Mouse (Mus musculus) liver, embryonic 14.5 days (tissue): ENCODE results near the gene Necab2. TPM values are rescaled to one million over a fixed set of nuclear protein-coding genes. Genes with fewer than 3 reads are reported as not detected.

Experiments used
- ATAC-seq: fragments of 200-750 bp; cut with Nextera tagmentation; 2 replicates; pipeline ENCODE4 v1.8.0; 2017; ENCODE audit warnings: moderate number of reproducible peaks, mild to moderate bottlenecking, moderate library complexity; ENCODE audit not compliant: insufficient read depth
- DNase-seq, 3 experiments: peaks; one replicate each; pipeline ENCODE4 v3.0.0-alpha.2; 2012 to 2013; ENCODE audit warnings: low read depth in 3 of 3, low spot score in 3 of 3
- H3K27ac ChIP-seq: fragments of 300-500 bp; sonication (generic); 2 replicates; pipeline ENCODE4 v1.5.1; 2014; ENCODE audit warnings: moderate library complexity, mild to moderate bottlenecking, control low read depth, inconsistent platforms
- H3K27me3 ChIP-seq: fragments of 300-500 bp; sonication (generic); 2 replicates; pipeline ENCODE4 v1.6.1; 2014; ENCODE audit warnings: mild to moderate bottlenecking, low read length, moderate library complexity; ENCODE audit not compliant: control insufficient read depth, insufficient read depth
- H3K36me3 ChIP-seq: fragments of 300-500 bp; sonication (generic); replicated peaks from 2 replicates; pipeline ENCODE4 v1.6.1; 2014; ENCODE audit warnings: low read depth; ENCODE audit not compliant: control insufficient read depth, insufficient read depth
- H3K4me1 ChIP-seq, 2 experiments: fragments of 200-500 bp in 1 of 2; fragments of 300-500 bp in 1 of 2; sonication (generic) in 1 of 2; replicated peaks; 2 replicates each; pipeline ENCODE4 v1.6.1; 2012 to 2014; ENCODE audit warnings: antibody characterized with exemption in 1 of 2, inconsistent platforms in 1 of 2, low read length in 1 of 2; ENCODE audit not compliant: control insufficient read depth in 2 of 2, insufficient read depth in 2 of 2
- H3K4me2 ChIP-seq: fragments of 300-500 bp; sonication (generic); 2 replicates; pipeline ENCODE4 v1.6.1; 2014; ENCODE audit warnings: low read depth, mild to moderate bottlenecking, control low read depth, moderate library complexity
- H3K4me3 ChIP-seq, 2 experiments: fragments of 200-500 bp in 1 of 2; fragments of 300-500 bp in 1 of 2; sonication (generic) in 1 of 2; 2 replicates each; pipeline ENCODE4 v1.5.1; 2012 to 2014; ENCODE audit warnings: low read depth in 2 of 2, low read length in 2 of 2, mild to moderate bottlenecking in 2 of 2, control low read depth in 1 of 2, inconsistent platforms in 1 of 2, moderate library complexity in 1 of 2; ENCODE audit not compliant: insufficient read depth in 1 of 2
- H3K9ac ChIP-seq: fragments of 300-500 bp; sonication (generic); replicated peaks from 2 replicates; pipeline ENCODE4 v1.6.1; 2014; ENCODE audit warnings: mild to moderate bottlenecking, control low read depth, moderate library complexity
- H3K9me3 ChIP-seq: fragments of 300-500 bp; sonication (generic); 2 replicates; pipeline ENCODE4 v1.6.1; 2016; ENCODE audit warnings: low read length, mixed read lengths; ENCODE audit not compliant: control insufficient read depth
- CTCF ChIP-seq: IDR thresholded peaks from 2 replicates; pipeline ENCODE4 v1.5.1; 2016; ENCODE audit warnings: antibody characterized with exemption, low read depth, control low read depth
- EP300 ChIP-seq: IDR thresholded peaks from 2 replicates; pipeline ENCODE4 v1.6.1; 2016; ENCODE audit warnings: antibody characterized with exemption, low read depth
- WGBS: fragments of 180-500 bp; shearing (Covaris S2); extraction: QIAGEN DNeasy Blood & Tissue Kit; methylation state at CpG from one replicate; pipeline ENCODE4 v1.1.7; 2014; ENCODE audit not compliant: insufficient replicate concordance; 5-methylcytosine and 5-hydroxymethylcytosine counted together
- polyA plus RNA-seq, 2 experiments: library from polyadenylated mRNA; depleted of rRNA in 1 of 2; stranded (reverse) in 1 of 2; unstranded in 1 of 2; fragments of >200 nt; fragmentation: Nextera tagmentation in 1 of 2; extraction: Ambion mirVana in 1 of 2; gene quantifications; 2 replicates each; pipeline versions ENCODE4 v1.2.1 to v1.2.3; 2012 to 2014

The Necab2 gene
- polyA plus RNA-seq, 2 experiments = 0.06 TPM; not detected in 1

DNA sequence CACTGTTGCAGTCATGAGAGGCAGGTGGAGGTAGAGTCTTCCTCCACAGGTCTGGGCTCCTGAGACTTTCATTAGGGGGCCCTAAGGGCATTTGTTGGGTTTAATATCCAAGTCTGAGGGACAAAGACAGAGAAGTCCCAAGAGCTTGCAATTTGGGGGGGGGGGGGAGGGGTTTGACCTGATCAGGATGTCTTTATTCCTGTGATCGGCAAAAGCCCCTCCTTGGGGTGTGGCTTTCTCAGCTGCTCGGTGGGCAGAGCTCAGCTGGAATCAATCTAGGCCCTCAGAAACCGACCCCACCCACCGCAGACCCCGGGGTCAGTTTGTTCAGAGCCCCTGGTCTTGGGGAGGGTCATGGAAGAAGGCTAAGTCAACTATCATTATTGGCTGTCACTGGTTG is 55.1 kb downstream of the Necab2 start, which contains the start of gene Slc38a8:
TSS of gene Slc38a8 (minus strand) at position 101 of the 400 bp plus-strand sequence.
- Histone ChIP-seq H3K9ac (no peak within 1 kb of the TSS), H3K4me3 (no peak within 1 kb of the TSS), H3K9me3 (no peaks in the 10 kb centered on the region), H3K4me2 (no peak within 1 kb of the TSS), H3K36me3 (no peaks in the 10 kb centered on the region), H3K27me3 (no peaks in the 10 kb centered on the region), H3K27ac (no peak within 1 kb of the TSS), H3K4me1 (no peaks in the 10 kb centered on the region)
- TF ChIP-seq EP300 (no peak), CTCF (no peak)
- no peak for DNase-seq
- ATAC-seq = no peak
- 36% methylated on average over 5 of the region's 5 CpGs for WGBS

DNA sequence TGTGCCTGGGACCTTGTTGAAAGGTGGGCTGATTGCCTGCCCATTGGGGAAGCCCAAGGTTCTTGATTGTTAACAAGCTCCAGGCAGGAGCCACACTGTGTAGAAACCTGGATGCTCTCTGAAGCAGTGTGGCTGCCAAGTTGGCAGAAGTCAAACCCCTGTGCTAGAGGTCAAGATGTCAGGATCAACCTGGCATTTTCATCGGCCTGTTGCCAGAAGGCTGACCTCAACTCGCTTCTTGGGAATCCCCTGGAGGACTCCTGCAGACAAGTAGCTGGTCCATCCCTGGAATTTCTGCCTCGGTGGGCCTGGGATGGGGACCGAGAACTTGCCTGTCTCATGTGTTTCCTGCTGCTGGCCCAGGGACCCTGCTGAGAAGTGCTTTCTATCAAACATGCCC is 55.6 kb downstream of the Necab2 start:
- no peak for DNase-seq
- Histone ChIP-seq H3K36me3 (no peaks in the 10 kb centered on the region), H3K9me3 (no peaks in the 10 kb centered on the region), H3K9ac (no peak overlapping the region), H3K4me3 (no peak overlapping the region), H3K27me3 (no peaks in the 10 kb centered on the region), H3K4me1 (no peaks in the 10 kb centered on the region), H3K27ac (no peak overlapping the region), H3K4me2 (no peak overlapping the region)
- 29% methylated on average over 4 of the region's 4 CpGs for WGBS
- no peak for ATAC-seq
- TF ChIP-seq CTCF (no peak), EP300 (no peak)

DNA sequence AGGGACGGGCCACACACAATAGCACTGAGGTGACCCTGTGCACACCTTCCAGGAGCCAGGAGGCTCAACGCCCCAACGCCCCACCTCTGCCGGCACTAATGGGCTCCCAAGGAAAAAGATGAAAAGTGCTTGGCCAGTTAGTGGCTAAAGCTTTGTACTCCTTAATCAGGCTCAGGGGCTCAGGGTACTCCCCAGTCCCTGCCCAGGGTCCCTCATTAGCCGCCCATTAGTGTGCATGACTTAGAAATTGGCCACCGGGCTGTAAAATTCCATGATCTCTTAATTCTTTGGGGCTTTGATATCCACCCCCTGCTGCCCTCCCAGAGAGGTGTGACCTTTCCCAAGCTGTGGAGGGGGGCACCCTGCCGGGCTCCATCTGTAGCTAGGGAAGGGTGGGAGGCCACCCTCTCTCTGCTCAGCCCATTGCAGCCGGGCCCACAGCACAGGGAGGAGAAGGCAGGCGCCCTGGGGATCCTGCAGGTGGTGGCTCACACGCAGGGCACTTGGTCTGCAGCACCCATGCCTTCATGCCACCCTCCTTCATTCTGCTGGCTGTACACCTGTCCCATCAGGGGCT is 56.8 kb downstream of the Necab2 start:
- no peak for ATAC-seq
- WGBS = 57% methylated on average over 9 of the region's 10 CpGs

DNA sequence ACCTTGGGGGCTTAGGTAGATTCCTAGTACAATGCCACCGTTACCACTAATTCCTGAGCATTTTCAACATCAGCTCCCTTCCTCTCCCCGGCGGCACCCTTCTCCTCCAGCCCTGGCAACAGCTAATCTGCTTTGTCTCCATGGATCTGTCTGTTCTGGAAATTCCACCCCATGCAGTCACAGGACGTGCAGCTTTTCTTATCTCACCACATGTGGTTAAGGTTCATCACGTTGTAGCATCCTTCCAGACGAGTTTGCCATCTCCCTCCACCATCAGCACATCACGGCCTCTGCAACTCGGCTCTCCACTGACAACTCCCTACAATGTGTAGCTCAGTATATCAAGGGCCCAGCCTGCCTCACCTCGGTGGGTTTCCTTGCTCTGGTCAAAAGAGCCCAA is 59.0 kb downstream of the Necab2 start:
- no peak for ATAC-seq
- no peak overlapping the region for H3K9ac ChIP-seq
- no peaks in the 10 kb centered on the region for H3K9me3 ChIP-seq
- TF ChIP-seq CTCF = no peak
- no peak for TF ChIP-seq EP300
- no peak overlapping the region for H3K4me3 ChIP-seq
- no peaks in the 10 kb centered on the region for H3K4me1 ChIP-seq
- no peak overlapping the region for H3K4me2 ChIP-seq
- peak in 1 of 3 experiments; percentile 10 for DNase-seq
- no peaks in the 10 kb centered on the region for H3K27me3 ChIP-seq
- 31% methylated on average over 9 of the region's 9 CpGs for WGBS
- H3K27ac ChIP-seq = no peak overlapping the region
- H3K36me3 ChIP-seq = peaks cover 21% of the 10 kb centered on the region

More for the DNA sequence above, 56.8 kb downstream of the Necab2 start:
- no peak overlapping the region for H3K9ac ChIP-seq
- H3K36me3 ChIP-seq = peaks cover 4% of the 10 kb centered on the region; the same call in 1 of the 2 replicates
- no peak overlapping the region for H3K27ac ChIP-seq
- no peak for DNase-seq
- no peaks in the 10 kb centered on the region for H3K4me1 ChIP-seq
- no peak overlapping the region for H3K4me3 ChIP-seq
- no peaks in the 10 kb centered on the region for H3K27me3 ChIP-seq
- H3K4me2 ChIP-seq = no peak overlapping the region
- no peaks in the 10 kb centered on the region for H3K9me3 ChIP-seq
- TF ChIP-seq CTCF (no peak), EP300 (no peak)

DNA sequence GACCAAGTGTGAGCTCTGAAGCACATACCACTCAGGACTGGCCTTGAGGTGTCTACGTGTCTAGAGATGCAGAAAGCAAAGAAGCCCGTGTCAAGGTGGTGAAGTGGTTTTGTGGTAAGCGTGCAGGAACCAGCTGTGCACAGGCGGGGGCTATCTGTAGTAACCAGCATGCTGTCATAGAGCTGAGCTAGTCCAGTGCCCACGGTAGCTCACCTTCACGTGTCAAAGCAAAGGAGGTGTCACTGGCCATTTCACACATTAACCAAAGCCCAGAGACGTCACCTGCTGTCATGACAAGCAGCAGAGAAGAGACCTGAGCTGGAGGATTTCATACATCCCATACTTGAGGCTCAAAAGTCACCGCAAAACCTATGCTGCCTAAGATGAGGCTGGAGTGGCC is 59.6 kb downstream of the Necab2 start:
- TF ChIP-seq EP300 (no peak), CTCF (no peak)
- DNase-seq = no peak

More for the DNA sequence above, 59.6 kb downstream of the Necab2 start:
- no peak for ATAC-seq
- no peak overlapping the region for H3K9ac ChIP-seq
- WGBS = 40% methylated on average over 8 of the region's 8 CpGs
- no peak overlapping the region for H3K27ac ChIP-seq
- H3K4me1 ChIP-seq = no peaks in the 10 kb centered on the region
- H3K4me3 ChIP-seq = no peak overlapping the region
- no peaks in the 10 kb centered on the region for H3K27me3 ChIP-seq
- H3K36me3 ChIP-seq = peaks cover 24% of the 10 kb centered on the region
- H3K9me3 ChIP-seq = no peaks in the 10 kb centered on the region
- H3K4me2 ChIP-seq = no peak overlapping the region
